Mouse (Mus musculus): ENCODE data around the gene Ccdc102a. TPM values are rescaled to one million over a fixed set of nuclear protein-coding genes. Genes with fewer than 3 reads are reported as not detected.

Ccdc102a gene
- total RNA-seq, 2 experiments from 2014 or later: 0.15 TPM; not detected in 1

DNA sequence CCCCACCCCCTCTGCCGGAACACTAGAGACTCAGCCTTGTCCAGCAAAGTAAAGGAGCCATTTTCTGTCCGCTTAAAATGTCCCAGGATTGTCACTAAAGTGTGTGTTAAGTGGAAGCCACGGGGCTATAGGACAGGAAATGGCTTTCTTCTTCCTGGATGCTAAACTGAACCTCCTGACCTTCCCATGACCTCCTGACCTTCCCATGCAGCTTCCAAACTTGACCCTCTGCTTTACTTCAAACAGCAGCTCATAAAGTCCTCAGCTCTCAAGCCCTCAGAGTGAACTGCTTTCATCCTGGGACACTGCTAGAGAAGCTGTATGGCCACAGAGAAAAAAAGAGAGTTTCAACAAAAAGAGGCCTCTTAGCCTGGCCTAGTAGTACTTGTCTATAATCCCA lies 41.1 kb downstream of the Ccdc102a start:
- ATAC-seq (replicated peaks; ENCODE audit: low FRiP score, poor library complexity, severe bottlenecking): no peak

DNA sequence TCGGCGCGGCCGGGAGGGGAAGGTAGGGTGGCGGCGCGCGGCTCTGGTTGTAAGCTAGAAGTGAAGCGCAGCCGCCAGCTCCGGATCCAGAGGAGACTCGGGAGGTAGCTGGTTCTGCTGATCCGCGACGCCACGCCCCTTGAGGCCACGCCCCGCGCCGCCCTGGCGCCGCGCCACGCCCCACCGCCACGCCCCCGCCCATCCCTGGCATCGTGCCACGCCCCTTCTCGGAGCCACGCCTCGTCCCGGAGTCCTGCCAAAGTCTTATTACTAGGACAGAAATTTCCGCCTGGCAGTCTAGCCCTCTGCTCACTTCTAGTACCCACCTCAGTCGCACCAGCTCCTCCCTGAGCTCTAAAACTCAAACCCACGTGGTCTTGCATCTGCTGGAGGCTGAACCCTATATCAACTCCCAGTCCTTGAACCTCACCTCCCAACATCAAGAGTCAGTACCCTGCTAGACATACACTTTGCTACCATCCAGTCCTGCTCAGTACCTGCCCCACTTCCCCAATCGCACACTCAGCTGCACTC lies 41.6 kb downstream of the Ccdc102a start, which contains the start of gene Dok4:
Gene Dok4 (minus strand): TSS at position 134 of the 534 bp plus-strand sequence.
- ATAC-seq (replicated peaks; ENCODE audit: low FRiP score, poor library complexity, severe bottlenecking): peak; percentile 77

DNA sequence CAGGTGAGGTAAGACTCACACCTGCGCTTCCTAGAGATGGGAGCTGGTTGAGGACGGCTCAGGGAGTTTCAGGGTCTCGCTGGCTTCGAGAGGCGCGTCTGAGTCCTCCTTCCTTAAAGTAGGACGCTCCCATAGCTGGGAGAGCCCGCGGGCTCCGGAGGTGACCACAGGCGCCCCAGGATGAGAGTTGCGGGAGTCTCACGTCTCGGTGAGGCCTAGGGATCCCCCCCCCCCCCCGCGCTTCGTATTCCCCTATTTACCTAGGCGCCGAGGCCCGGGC lies 42.1 kb downstream of the Ccdc102a start:
- peak; percentile 12; the same call in 1 of the 2 replicates for ATAC-seq (replicated peaks; ENCODE audit: low FRiP score, poor library complexity, severe bottlenecking)

DNA sequence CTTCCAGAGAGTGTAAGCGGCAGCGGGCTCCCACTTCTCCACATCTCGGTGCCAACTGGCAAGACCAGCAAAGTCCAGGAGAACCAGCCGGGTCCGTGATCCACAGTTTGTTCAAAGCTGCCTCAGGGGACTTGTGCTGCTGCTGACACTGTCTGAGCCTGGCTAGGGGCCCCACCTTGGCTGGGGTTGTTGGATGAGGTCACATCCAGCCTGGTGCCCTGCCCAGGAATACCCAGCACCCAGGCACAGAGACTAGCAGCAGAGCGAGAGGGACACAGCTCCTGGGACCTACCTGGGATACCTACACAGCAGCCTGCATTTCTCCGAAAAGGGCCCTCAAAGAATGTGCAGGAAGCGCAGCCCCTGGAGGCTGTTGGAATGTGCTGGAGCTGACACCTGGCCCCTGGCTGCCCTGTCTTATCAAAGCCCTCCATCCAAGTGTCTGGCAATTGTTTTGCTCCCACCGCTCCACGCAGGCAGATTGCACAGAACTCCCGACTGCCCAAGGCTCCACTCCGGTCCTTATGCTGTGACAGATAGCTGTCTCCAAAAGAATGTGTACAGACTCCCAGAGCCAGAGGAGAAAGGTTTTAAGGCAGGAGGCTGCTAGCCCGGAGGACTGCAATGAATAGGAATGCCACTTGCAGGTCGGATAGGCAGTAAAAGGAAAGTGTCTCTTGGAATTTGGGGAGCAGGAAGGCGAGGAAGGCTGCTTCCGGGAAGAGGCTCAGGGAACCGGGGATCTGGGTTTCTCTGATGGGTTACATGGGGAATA lies 42.6 kb downstream of the Ccdc102a start:
- peak; percentile 20 for ATAC-seq (replicated peaks; ENCODE audit: low FRiP score, poor library complexity, severe bottlenecking)

DNA sequence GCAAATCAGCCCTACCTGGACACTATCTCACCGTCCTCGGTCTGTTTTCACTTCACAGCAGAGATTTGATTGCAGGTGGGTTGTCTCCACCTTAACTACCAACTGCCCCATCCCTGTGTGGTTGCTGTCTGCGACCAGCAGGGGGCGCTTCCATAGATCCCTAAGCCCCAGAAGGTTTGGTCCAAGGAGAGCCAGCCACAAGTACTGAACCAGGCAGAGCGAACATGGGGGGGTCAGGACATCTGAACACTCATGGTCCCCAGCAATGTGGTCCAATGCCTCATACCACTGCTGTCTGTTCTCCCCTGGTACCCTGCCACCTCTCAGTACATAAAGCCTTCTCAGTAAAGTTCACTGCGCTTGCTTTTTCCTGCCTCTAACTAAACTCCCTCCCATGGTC lies 43.5 kb downstream of the Ccdc102a start:
- ATAC-seq (replicated peaks; ENCODE audit: low FRiP score, poor library complexity, severe bottlenecking): peak; percentile 67

DNA sequence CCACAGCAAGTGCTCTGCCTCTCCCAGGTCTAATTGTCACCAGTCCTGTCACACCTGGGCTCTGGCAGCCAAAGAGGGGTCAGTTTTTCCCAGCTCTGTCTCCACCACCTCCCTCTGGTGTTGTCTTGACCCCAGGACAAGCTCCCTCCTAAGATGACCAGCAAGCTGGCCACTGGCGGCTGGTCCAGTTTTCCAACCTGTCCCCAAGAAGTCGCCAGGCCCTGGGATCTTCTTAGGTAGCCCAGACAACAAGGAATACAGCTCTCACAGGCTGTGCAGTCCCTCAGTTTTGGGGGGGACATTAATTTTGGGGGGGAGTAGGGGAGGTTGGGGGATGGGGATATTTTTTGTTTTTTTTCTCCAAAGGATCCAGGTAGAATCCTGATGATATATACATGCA lies 45.3 kb downstream of the Ccdc102a start:
- no peak for ATAC-seq (replicated peaks; ENCODE audit: low FRiP score, poor library complexity, severe bottlenecking)

DNA sequence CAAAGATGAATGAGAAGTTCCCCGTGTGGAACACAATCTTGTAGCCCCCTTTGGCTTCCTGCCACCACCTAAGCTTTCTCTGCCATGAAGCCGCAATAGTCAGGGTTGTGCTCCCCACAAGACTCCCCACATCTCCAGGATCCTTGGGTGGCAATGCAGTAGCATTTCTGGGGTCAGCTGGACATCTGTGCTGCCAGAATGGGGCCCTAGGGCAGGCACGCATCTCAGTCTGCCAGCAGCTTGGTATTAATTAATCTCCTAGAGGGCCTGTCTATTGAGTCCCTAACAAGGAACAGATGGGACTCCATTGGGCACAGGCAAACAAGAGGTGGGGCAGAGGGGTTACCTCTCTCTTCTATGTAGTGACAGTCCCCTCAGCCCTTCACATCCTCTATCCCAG lies 45.7 kb downstream of the Ccdc102a start:
- no peak for ATAC-seq (replicated peaks; ENCODE audit: low FRiP score, poor library complexity, severe bottlenecking)

DNA sequence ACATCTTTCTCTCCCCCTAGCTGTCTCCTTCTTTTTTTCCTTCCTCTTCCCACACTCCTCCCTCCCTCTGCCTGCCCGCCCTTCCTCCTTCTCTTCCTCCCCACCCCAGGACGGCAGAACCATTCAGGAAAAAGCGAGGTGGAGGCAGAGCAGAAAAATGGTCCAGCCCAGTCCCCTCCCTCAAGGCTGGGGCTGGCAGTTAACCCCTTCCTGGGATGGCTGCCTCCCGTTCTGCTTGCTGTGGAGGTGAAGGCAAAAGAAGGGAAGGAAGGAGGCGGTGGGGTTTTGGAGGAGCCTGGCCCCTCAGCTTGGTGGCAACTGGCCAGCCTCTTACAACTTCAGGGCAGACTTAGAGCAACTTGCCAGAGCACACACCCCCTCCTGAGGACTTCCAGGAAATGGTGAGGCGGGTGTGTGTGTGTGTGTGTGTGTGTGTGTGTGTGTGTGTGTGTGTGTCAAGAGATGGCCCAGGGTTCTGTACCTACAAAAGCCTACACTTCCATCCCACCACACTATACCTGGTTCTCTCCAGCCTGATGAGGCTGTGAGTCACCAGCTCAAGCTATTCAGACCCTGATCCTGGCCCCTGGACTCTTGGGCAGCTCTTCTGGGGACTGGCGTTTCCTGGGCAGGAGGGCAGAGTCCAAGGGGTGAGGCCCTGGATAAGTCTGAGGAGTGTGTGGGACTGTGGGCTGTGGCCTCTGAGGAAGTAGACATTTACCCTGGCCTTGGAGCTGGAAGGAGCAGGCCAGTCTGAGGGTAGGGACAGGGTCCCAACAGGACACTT lies 46.6 kb downstream of the Ccdc102a start:
- ATAC-seq (replicated peaks; ENCODE audit: low FRiP score, poor library complexity, severe bottlenecking): no peak

DNA sequence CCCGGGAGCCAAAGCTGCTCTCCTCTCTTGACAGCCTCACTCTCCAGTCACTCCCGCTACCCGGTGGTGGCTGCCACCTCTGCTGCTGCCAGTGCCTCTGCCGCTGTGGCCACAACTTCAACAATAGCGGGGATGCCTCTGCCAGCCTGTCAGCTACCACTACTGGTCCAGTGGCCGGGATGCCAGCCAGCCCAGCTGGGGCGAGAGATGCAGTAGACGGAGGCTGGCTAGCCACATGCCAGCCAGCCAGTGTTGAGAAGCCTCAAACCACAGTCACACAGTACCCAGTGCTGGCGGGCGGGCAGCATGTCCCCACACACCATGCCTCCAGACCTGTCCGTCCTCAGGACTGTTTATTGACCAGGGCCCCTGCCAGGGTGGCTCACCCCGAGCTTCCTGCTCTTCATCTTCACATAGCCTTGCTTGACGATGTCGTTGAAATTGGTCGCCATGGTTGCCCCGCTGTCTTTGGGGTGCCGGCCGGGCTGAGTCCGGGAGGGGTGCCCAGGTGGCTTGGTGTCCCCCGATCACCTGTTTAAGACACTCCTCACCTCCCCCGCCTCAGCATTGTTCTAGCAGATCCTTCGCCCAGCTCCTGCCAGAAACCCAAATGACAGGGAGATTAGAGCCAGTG lies 47.3 kb downstream of the Ccdc102a start:
- no peak for ATAC-seq (replicated peaks; ENCODE audit: low FRiP score, poor library complexity, severe bottlenecking)

DNA sequence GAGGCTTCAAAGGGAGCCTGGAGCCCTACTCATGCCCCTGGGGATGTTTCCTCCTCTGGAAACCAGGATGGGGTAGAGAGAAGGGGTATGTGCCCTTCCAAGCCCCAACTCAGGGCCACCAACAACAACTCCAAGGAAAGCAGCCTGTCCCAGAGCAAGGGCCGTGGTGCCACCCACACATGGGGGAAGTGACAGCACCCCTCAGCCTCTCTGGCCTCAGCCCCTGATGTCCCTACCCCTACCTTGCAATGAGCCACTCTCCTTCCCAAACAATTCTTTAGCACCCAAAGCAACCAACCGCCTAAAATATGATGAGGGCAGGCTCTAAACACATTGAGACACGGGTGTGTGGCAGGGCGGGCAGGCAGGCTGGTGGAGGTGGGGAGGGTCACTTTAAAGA lies 47.9 kb downstream of the Ccdc102a start:
- ATAC-seq (replicated peaks; ENCODE audit: low FRiP score, poor library complexity, severe bottlenecking): no peak

DNA sequence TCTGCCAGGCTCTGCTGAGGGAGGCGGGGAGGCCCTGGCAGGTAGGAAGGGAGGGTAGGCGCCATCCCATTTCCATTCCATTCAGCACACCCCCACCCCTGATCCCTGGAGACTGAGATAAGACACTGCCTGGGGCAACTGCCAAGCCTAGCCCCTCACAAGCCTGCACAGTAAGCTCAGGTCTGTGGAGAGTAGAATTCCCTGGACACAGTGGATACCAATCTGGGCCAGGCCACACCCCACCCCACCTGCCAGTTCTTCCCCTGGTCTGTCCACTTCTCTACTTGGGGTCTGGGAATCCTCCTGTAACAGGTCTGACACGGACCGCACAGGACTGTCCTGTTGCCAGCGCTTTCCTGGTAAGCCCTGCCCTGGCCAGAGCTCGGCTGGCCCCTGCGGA lies 48.8 kb downstream of the Ccdc102a start:
- ATAC-seq (replicated peaks; ENCODE audit: low FRiP score, poor library complexity, severe bottlenecking): no peak

DNA sequence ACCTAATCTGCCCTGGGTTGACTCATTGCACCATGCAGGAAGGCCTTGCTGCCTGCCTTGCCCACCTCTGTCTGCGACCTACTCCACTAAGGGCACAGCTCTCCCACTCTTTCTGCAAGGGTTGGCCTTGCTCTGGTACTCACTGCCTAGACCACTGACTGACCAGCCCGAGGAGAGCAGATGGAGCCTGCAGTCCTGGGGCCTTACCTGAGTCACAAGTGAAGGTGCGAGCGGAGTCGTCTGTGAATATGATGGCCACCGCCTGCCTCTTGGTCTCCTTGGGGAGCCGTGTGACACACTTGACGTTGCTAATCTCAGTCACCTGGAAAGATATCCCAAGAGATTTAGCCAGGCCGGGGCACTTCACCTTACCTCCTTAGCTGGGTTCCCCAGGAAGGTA lies 51.0 kb downstream of the Ccdc102a start:
- no peak for ATAC-seq (replicated peaks; ENCODE audit: low FRiP score, poor library complexity, severe bottlenecking)

DNA sequence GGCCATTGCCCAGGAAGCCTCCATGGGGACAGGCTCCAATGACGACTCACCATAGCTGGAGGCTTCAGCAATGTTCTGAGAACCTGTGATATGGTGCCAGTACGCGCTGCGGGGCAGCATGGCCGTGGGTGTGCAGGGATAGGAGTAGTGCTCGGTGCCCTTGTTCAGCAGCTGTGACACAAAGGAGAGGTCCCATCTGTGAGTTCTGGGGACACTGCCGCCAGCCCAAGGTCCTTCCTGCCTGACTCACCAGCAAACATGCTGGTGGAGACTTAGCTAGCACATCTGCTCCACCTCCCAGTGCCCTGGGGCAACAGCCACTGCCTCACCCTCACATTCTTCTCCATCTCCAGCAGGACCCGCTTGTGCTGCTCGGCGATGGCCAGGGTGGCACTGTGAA lies 52.6 kb downstream of the Ccdc102a start:
- no peak for ATAC-seq (replicated peaks; ENCODE audit: low FRiP score, poor library complexity, severe bottlenecking)

DNA sequence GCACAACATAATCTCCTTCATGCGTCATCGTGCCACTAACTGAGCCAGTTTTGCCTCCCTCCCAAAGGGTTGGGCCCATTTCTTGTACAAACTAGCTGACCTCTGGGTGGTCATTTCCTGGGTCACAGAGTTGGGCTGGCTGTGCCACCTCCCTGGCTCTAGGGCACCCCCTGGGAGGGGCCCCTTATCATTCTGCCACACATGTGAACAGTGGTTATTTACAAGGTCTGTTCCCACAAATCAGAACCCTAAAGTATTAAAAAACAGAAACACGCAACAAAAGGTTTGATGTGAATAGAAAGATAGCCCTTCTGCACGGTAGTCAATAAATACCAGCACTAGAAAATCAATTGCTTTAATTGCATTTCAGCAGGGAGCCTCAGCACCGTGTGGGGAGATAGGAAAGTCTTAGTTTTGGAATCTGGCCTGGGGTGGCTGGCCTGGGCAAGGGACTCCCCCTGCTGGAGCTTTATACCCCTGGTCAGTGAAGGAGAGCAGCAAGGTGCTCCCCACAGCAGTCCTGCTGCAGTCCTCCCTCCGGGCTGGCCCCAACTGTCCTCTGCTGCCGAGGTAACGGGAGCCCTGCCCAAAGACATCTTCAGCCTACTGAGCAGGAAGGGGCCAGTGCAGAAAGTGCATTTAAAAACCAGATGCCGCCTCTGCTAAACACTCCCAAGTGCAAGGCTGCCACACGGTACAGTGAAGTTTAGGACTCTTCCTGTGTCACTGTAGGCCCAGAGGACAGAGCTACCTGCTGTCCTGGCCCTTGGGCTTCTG lies 53.8 kb downstream of the Ccdc102a start:
- no peak for ATAC-seq (replicated peaks; ENCODE audit: low FRiP score, poor library complexity, severe bottlenecking)

DNA sequence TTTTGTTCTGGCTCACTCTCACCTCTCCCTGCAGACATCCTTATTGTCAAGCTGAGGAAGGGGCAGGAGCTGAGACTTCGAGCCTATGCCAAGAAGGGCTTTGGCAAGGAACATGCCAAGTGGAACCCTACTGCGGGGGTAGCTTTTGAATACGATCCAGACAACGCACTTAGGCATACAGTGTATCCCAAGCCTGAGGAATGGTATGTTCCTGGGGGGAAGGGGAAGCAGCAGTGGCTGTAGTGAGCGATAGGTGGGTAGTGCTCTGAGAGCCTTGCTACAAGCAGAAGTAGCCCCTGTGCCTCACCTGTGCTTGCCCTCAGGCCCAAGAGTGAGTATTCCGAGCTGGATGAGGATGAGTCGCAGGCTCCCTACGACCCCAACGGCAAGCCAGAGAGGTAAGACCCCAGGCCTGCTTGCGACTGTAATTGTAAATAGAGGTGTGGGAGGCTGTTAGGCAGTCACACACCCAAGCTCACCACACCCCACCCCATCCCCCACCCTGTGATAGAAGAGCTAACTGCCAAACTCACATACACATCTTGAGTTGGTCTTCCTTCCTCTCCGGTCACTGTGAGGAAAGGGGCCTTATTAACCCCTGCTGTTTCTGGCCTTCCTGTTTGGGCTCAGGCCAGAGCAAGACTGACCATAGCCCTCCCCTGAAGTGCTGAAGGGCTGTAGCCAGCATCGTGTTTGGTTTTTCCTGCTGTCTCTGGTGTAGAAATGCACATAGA lies 55.2 kb downstream of the Ccdc102a start:
- no peak for ATAC-seq (replicated peaks; ENCODE audit: low FRiP score, poor library complexity, severe bottlenecking)

DNA sequence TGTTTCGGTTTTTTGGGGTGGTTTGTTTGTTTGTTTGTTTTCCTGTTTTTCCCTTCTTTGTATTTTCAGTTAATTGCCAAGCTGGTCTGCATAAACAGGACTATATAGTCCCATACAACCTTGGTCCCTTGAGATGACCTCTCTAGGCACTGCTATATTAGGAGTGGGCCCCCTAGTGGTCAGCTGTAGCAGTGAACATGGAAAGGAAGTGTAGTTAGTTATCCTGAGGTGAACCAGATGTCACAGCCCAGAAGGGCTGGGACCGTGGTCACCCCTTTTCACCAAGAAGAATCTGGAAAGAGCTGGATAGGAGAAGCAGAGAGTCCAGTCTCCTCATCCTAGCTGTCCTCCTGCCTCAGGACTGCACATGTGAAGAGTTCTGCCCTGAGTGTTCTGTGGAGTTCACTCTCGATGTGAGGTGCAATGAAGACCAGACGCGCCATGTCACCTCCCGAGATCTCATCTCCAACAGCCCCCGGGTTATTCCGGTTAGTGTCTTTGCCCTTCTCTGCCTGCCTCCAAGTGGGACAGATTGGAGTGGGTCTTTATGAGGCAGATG lies 56.5 kb downstream of the Ccdc102a start:
- ATAC-seq (replicated peaks; ENCODE audit: low FRiP score, poor library complexity, severe bottlenecking): peak; percentile 72

DNA sequence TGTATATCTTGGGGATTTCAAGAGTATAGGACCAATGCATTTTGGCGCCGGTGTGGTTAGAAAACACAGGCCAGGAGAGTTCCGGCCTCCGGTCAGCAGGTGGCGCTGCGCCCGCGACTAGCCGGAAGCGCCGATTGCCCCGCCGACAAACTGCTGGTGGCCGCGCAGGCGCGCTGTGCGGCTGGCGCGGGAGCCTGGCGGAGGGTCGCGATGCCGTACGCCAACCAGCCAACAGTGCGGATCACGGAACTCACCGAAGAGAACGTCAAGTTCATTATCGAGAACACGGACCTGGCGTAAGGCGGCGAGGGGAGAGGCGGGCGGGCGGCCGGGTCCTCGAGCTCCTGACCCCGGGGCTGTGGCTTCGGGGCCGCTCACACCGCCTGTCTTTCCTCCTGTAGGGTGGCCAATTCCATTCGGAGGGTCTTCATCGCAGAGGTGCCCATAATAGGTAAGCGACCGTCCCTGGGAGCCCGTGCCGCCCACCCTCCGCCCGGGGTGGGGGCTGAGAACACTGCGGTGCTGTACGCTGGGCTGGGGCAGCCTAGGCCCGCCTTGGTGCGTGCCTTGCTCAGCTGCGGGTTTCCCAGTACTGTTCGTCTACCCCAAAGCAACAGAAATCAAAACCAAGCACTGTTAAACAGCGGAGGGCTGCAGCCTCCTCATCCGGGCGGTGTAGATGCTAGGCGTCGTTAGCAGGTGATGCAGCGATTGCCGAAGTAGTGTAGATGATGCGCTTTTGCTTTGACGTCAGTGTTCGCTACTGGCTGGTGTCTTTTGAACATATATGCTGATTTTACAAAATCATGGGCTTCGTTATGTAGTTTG lies 60.3 kb downstream of the Ccdc102a start, which contains the start of gene Polr2c:
Gene Polr2c (plus strand): TSS at position 105 of the 828 bp plus-strand sequence.
- peak; percentile 79 for ATAC-seq (replicated peaks; ENCODE audit: low FRiP score, poor library complexity, severe bottlenecking)

DNA sequence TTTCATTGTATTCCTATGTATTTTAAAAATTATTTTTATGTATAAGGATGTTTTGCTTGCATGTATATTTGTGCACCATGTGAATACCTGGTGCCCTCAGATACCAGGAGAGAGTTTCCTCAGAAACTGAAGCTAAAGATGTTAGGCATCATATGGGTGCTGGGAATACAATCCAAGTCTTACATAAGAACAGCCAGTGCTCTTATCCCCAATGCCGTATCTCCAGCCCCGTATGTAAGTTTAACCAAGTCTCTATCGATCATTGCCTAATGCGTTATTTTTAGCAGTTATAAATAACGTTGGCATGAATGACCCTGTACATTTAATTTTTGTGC lies 60.9 kb downstream of the Ccdc102a start:
- 0 out of 2 replicates have a peak, but pooled peaks have one; percentile 3 for ATAC-seq (replicated peaks; ENCODE audit: low FRiP score, poor library complexity, severe bottlenecking)

All from erythroid progenitor cell, adult 5-6 weeks (primary cell).